Mouse (Mus musculus): ENCODE measurements around the gene Olfr691.
"Not testable (repeated sequence)": the region's sequence is repeated elsewhere in the genome, so short reads cannot be mapped to it uniquely, and the experiment has no call there.

Gene Olfr691

DNA sequence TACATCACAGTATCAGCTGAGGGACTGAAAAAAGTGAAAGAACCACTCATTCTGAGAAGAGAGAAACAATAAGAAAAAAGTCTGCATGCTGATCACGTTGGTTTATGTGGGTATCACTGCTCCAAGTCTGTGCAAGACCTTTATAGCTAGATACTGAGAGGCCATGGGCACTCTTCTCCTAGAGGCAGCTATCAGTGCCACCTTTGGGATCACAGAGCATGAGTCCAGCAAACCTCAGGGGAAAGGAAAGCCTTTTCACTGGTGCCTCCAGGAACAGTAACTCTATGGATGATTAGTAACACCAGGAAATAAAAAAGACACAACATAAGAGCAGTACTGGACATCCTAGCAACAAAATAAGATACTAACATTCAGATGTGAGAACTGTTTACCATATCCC is at the start of gene Olfr691:
Gene Olfr691, minus strand, starts transcription at position 101 of the 400 bp plus-strand sequence.
- DNase-seq (ENCODE audit: low read depth, low spot score): no peak

- no peak for DNase-seq (ENCODE audit: low read depth, low spot score)
These were observed 48.2 kb upstream of the Olfr691 start for GRCm38 (mm10) chr7:105390236-105390635.

- DNase-seq (ENCODE audit: low read depth, low spot score): no peak
These were observed 45.6 kb upstream of the Olfr691 start for GRCm38 (mm10) chr7:105387696-105388095.

DNA sequence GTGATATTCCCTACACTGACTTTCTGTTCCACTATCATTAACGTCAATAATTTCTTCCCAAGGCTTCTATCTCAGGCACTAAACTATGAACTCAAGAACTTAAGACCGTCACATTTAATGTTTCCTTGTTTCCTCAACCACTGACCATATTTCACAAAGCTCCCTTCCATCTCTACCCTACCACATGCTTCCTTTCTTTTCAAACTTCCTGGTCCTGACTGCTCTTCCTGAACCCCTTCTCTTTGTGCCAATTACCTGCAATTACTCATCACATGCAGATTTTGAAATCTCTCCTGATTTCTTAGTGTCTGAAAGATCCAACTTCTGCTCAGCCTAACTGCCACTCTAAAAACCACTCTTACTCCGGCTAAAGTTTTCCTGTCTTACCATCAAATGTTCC is 38.3 kb upstream of the Olfr691 start:
- DNase-seq (ENCODE audit: low read depth, low spot score): no peak

GRCm38 (mm10) chr7:105374866-105375265 is 32.8 kb upstream of the Olfr691 start, which contains the start of gene Gm5901:
TSS of gene Gm5901 (plus strand) at chr7:105375038.
- DNase-seq (ENCODE audit: low read depth, low spot score): no peak

- DNase-seq (ENCODE audit: low read depth, low spot score): no peak
These were observed 31.9 kb upstream of the Olfr691 start for GRCm38 (mm10) chr7:105373976-105374375.

DNA sequence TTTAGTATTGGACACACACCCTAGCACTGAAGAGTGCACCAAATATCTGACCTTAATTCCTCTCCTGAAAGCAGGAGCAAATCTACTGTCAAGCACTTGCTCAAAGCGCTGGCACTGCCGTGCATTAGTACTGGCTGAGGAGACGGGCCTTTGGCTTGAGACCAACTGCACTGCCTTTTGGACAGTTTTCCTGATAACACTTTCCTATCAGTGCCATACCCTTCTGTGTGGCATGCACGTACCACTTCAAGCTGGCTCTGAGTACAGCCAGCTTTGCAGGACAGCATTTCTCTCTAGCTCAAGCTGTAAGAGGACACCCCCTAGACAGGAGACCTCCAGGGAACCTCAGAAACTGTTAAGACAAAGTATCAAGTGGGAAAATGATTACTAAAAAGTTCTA is 31.4 kb upstream of the Olfr691 start:
- no peak for DNase-seq (ENCODE audit: low read depth, low spot score)

GRCm38 (mm10) chr7:105372912-105373311 is 30.8 kb upstream of the Olfr691 start:
- DNase-seq (ENCODE audit: low read depth, low spot score): no peak

DNA sequence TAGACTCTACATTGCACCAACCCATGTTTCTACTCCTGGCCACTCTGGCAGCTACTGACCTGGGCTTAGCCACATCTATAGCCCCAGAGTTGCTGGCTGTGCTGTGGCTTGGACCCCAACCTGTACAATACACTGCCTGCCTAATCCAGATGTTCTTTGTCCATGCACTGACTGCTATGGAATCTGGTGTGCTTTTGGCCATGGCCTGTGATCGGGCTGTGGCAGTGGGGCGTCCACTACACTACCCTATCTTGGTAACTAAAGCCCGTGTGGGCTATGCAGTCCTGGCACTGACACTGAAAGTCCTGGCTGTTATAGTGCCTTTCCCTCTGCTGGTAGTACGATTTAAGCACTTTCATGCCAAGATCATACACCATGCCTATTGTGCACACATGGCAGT is 26.5 kb upstream of the Olfr691 start:
- no peak for DNase-seq (ENCODE audit: low read depth, low spot score)

GRCm38 (mm10) chr7:105367930-105368329 is 25.9 kb upstream of the Olfr691 start, which contains the start of gene Olfr692:
TSS of gene Olfr692 (plus strand) at chr7:105368230.
- DNase-seq (ENCODE audit: low read depth, low spot score): no peak

DNA sequence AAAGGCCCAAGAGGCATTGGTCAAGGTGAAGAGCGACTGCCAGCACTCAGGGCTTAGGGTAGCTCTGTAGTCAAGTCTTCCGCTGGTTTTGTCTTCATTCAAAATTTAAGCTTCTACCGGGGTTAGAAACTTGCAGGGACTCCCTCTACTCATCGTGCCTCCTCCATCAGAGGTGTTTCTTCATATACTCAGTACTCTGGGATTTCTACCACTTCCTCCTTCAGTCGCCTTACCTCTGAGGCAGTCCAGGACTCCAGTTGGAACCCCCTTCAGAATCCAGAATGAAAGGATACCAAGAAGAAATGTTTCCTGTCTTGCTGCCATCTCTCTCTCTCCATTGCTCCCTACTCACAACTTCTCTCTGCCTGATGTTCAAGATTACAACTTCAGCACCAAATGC is 25.2 kb upstream of the Olfr691 start:
- DNase-seq (ENCODE audit: low read depth, low spot score): no peak

GRCm38 (mm10) chr7:105361713-105362112 is 19.6 kb upstream of the Olfr691 start:
- no peak for DNase-seq (ENCODE audit: low read depth, low spot score)

GRCm38 (mm10) chr7:105356487-105356886 is 14.4 kb upstream of the Olfr691 start:
- not testable (repeated sequence) for DNase-seq (ENCODE audit: low read depth, low spot score)

GRCm38 (mm10) chr7:105356064-105356463 is 14.0 kb upstream of the Olfr691 start:
- DNase-seq (ENCODE audit: low read depth, low spot score): not testable (repeated sequence)

GRCm38 (mm10) chr7:105342752-105343151 is 682 bp upstream of the Olfr691 start:
- DNase-seq (ENCODE audit: low read depth, low spot score): no peak

- no peak for DNase-seq (ENCODE audit: low read depth, low spot score)
These were observed 8.1 kb downstream of the Olfr691 start, which contains the start of gene Olfr690 for GRCm38 (mm10) chr7:105334004-105334403. TSS of gene Olfr690 (minus strand) at chr7:105334104.

- no peak for DNase-seq (ENCODE audit: low read depth, low spot score)
These were observed 16.8 kb downstream of the Olfr691 start for GRCm38 (mm10) chr7:105325302-105325701.

GRCm38 (mm10) chr7:105310865-105311264 is 31.2 kb downstream of the Olfr691 start, which contains the start of gene Olfr689:
TSS of gene Olfr689 (plus strand) at chr7:105311165.
- DNase-seq (ENCODE audit: low read depth, low spot score): no peak

- DNase-seq (ENCODE audit: low read depth, low spot score): no peak
These were observed 52.0 kb downstream of the Olfr691 start for GRCm38 (mm10) chr7:105290051-105290450.

GRCm38 (mm10) chr7:105287795-105288194 is 54.3 kb downstream of the Olfr691 start, which contains the start of gene Olfr688:
TSS of gene Olfr688 (plus strand) at chr7:105288095.
- no peak for DNase-seq (ENCODE audit: low read depth, low spot score)

All from forelimb bud, embryonic 11.5 days (tissue).